Mouse (Mus musculus) liver, adult 2 months (tissue): ENCODE measurements around the gene Hprt.

Experiments
- CTCF ChIP-seq: fragments of 200-500 bp; IDR thresholded peaks from 2 replicates; pipeline ENCODE4 v1.5.1; 2011; ENCODE audit warnings: low read depth, low read length, control low read depth
- POLR2A ChIP-seq: fragments of 200-500 bp; IDR thresholded peaks from 2 replicates; pipeline ENCODE4 v1.6.1; 2011; ENCODE audit warnings: low read length, control low read depth; ENCODE audit not compliant: insufficient read depth; ENCODE audit errors: extremely low read depth

DNA sequence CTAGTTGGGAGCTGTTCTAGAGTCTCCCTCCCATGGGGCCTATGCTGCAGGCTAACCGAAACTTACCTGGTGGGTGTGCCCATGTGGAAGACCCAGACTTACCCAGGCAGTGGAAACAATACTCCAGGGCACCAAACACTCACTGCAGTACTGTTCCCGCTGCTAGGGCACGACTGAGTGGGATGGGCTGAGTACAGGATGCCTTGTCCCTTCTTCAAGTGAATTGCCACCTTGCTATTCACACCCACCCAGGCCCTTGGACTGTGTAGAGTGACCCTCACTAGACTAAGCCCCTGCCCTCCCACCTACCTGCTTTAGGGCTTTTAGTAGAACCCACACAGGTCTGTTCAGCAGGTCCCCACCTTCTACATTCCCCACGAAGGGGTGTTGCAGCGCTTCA lies 65.9 kb downstream of the Hprt start:
- TF ChIP-seq CTCF (no peak), POLR2A (no peak)
